Mouse (Mus musculus): ENCODE measurements around the gene Tmem130. TPM values are rescaled to one million over a fixed set of nuclear protein-coding genes. Genes with fewer than 3 reads are reported as not detected.
"Not testable (repeated sequence)": the region's sequence is repeated elsewhere in the genome, so short reads cannot be mapped to it uniquely, and the experiment has no call there.

The Tmem130 gene
- total RNA-seq (2021), result 100 to 1,000 TPM; 126 to 132 TPM
- long read RNA-seq, experiment 1, transcript Tmem130-201 (8 exons, 2,805 nt), result major isoform, 134 of 232 reads
- long read RNA-seq, experiment 1, partial matches to known transcripts, result 10 of 232 reads
- long read RNA-seq, experiment 1, other reads (novel, unspliced or antisense), result 88 of 232 reads
- long read RNA-seq, experiment 2, transcript Tmem130-201 (8 exons, 2,805 nt), result major isoform, 202 of 328 reads
- long read RNA-seq, experiment 2, partial matches to known transcripts, result 17 of 328 reads
- long read RNA-seq, experiment 2, other reads (novel, unspliced or antisense), result 109 of 328 reads

- Histone ChIP-seq H3K4me3 (peak within 1 kb of the TSS; percentile 66), H3K27ac (peak within 1 kb of the TSS; percentile 92)
- DNase-seq (ENCODE audit: low spot score in 2 of 2), result peak; percentile 74 to 82
- TF ChIP-seq CTCF (conservative IDR thresholded peaks at IDR 0.05), result no peak; the same call in 1 of the 2 replicates
Measured at GRCm38 (mm10) chr5:144761161-144761868, at the start of gene Tmem130. Tmem130 (minus strand) TSS chr5:144761818.

- TF ChIP-seq CTCF (conservative IDR thresholded peaks at IDR 0.05), result no peak
- no peak overlapping the region for H3K4me3 ChIP-seq
Measured at GRCm38 (mm10) chr5:144806931-144807330, 45.3 kb upstream of the Tmem130 start.

GRCm38 (mm10) chr5:144804181-144804580, 42.6 kb upstream of the Tmem130 start:
- DNase-seq (ENCODE audit: low spot score in 2 of 2), result no peak
- Histone ChIP-seq H3K27ac (no peak overlapping the region), H3K4me3 (no peak overlapping the region)
- no peak for TF ChIP-seq CTCF (conservative IDR thresholded peaks at IDR 0.05)

More at GRCm38 (mm10) chr5:144806931-144807330, 45.3 kb upstream of the Tmem130 start:
- no peak overlapping the region for H3K27ac ChIP-seq
- no peak for DNase-seq (ENCODE audit: low spot score in 2 of 2)

GRCm38 (mm10) chr5:144803066-144803465, 41.4 kb upstream of the Tmem130 start:
- Histone ChIP-seq H3K27ac (no peak overlapping the region), H3K4me3 (no peak overlapping the region)
- DNase-seq (ENCODE audit: low spot score in 2 of 2), result no peak
- no peak for TF ChIP-seq CTCF (conservative IDR thresholded peaks at IDR 0.05)

- no peak for DNase-seq (ENCODE audit: low spot score in 2 of 2)
- H3K4me3 ChIP-seq, result no peak overlapping the region
- TF ChIP-seq CTCF (conservative IDR thresholded peaks at IDR 0.05), result no peak
- H3K27ac ChIP-seq, result no peak overlapping the region
Measured at GRCm38 (mm10) chr5:144797116-144797515, 35.5 kb upstream of the Tmem130 start.

GRCm38 (mm10) chr5:144794687-144795086, 33.1 kb upstream of the Tmem130 start:
- Histone ChIP-seq H3K27ac (no peak overlapping the region), H3K4me3 (no peak overlapping the region)
- peak; percentile 84 for TF ChIP-seq CTCF (conservative IDR thresholded peaks at IDR 0.05)
- peak; percentile 32 to 40 for DNase-seq (ENCODE audit: low spot score in 2 of 2)

GRCm38 (mm10) chr5:144793374-144793773, 31.8 kb upstream of the Tmem130 start:
- TF ChIP-seq CTCF (conservative IDR thresholded peaks at IDR 0.05), result peak; percentile 57
- H3K27ac ChIP-seq, result no peak overlapping the region
- no peak overlapping the region for H3K4me3 ChIP-seq
- no peak for DNase-seq (ENCODE audit: low spot score in 2 of 2)

- peak; percentile 32 to 69 for DNase-seq (ENCODE audit: low spot score in 2 of 2)
- Histone ChIP-seq H3K4me3 (no peak overlapping the region), H3K27ac (no peak overlapping the region)
- TF ChIP-seq CTCF (conservative IDR thresholded peaks at IDR 0.05), result no peak
Measured at GRCm38 (mm10) chr5:144786464-144786863, 24.8 kb upstream of the Tmem130 start.

GRCm38 (mm10) chr5:144780654-144781053, 19.0 kb upstream of the Tmem130 start:
- no peak for DNase-seq (ENCODE audit: low spot score in 2 of 2)
- H3K4me3 ChIP-seq, result no peak overlapping the region
- H3K27ac ChIP-seq, result no peak overlapping the region
- no peak for TF ChIP-seq CTCF (conservative IDR thresholded peaks at IDR 0.05)

GRCm38 (mm10) chr5:144773231-144773630, 11.6 kb upstream of the Tmem130 start:
- DNase-seq (ENCODE audit: low spot score in 2 of 2), result no peak
- Histone ChIP-seq H3K27ac (no peak overlapping the region), H3K4me3 (no peak overlapping the region)
- TF ChIP-seq CTCF (conservative IDR thresholded peaks at IDR 0.05), result peak; percentile 43

- DNase-seq (ENCODE audit: low spot score in 2 of 2), result no peak
- peak overlapping the region; percentile 100 for H3K27ac ChIP-seq
- TF ChIP-seq CTCF (conservative IDR thresholded peaks at IDR 0.05), result no peak
- peak overlapping the region; percentile 92 for H3K4me3 ChIP-seq
Measured at GRCm38 (mm10) chr5:144769067-144769482, 7.5 kb upstream of the Tmem130 start.

GRCm38 (mm10) chr5:144767911-144768841, 6.6 kb upstream of the Tmem130 start:
- DNase-seq (ENCODE audit: low spot score in 2 of 2), result peak; percentile 87 to 93
- TF ChIP-seq CTCF (conservative IDR thresholded peaks at IDR 0.05), result peak; percentile 100
- H3K4me3 ChIP-seq, result peak overlapping the region; percentile 92
- H3K27ac ChIP-seq, result peak overlapping the region; percentile 100

- Histone ChIP-seq H3K4me3 (peak within 1 kb of the TSS; percentile 92), H3K27ac (peak within 1 kb of the TSS; percentile 100)
- not testable (repeated sequence) for DNase-seq (ENCODE audit: low spot score in 2 of 2)
Measured at GRCm38 (mm10) chr5:144767106-144767798, 5.6 kb upstream of the Tmem130 start, which contains the start of gene Trrap. Trrap (plus strand) TSS chr5:144767732.

All from layer of hippocampus, adult 2 months (tissue).